Mouse (Mus musculus): ENCODE results near the gene Lipe. TPM values are rescaled to one million over a fixed set of nuclear protein-coding genes. Genes with fewer than 3 reads are reported as not detected.

Lipe gene
- polyA plus RNA-seq, 2 experiments: 3.5 to 10.4 TPM

DNA sequence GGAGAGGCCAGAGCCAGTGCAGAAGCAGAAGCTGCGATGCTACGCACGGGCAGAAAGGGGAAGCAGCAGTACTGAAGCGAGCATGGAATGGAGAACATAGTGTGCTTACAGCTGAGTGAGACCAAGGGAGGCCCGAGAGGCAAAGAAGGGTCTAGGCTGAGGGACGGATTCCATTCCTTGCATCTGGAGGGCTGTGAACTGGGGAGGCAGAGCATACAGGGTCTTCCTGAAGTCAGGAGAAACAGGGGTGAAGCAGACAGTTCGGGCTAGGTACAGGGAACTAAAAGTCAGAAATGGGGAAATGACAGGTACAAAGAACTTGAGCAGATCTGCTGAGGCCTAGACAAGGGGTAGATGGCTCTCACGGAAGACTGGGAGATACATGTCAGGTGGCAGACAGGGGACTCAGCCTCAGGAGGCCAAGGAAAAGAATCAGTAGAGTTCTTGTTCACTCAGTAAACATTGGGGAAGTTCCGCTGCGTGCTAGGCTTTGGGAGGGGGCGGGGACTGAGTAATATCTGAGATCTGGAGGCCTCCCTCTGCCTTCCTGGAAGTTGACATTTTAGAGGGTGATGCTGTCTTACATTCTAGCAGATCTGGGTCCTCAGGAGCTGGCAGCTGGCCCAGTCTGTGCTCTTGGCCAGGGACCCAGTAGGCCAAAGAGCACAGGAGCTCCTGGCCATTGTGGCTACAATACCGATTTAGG is 12.5 kb downstream of the Lipe start:
- WGBS: 83% methylated on average over 12 of the region's 12 CpGs
- H3K36me3 ChIP-seq (ENCODE audit: control insufficient read depth, insufficient read depth, low read length): peaks cover 62% of the 10 kb centered on the region
- no peak overlapping the region for H3K9ac ChIP-seq (ENCODE audit: low read depth, low read length, severe bottlenecking)
- H3K4me2 ChIP-seq (replicated peaks; ENCODE audit: low read depth, low read length, severe bottlenecking): no peak overlapping the region
- H3K4me1 ChIP-seq (ENCODE audit: control insufficient read depth, insufficient read depth, low read length): peaks cover 17% of the 10 kb centered on the region
- no peak overlapping the region for H3K27ac ChIP-seq (replicated peaks; ENCODE audit: low read depth, low read length)
- no peak overlapping the region for H3K4me3 ChIP-seq (replicated peaks; ENCODE audit: low read length)
- DNase-seq (ENCODE audit: low spot score) (no peak), ATAC-seq (ENCODE audit: low FRiP score, low read depth) (no peak)
- no peaks in the 10 kb centered on the region for H3K9me3 ChIP-seq (ENCODE audit: control insufficient read depth, low read length)
- no peaks in the 10 kb centered on the region for H3K27me3 ChIP-seq (ENCODE audit: control insufficient read depth, insufficient read depth, low read length)
- no peak for TF ChIP-seq POLR2A (IDR thresholded peaks at IDR 0.05; ENCODE audit: borderline replicate concordance, extremely low read depth, insufficient read depth, insufficient read length)

DNA sequence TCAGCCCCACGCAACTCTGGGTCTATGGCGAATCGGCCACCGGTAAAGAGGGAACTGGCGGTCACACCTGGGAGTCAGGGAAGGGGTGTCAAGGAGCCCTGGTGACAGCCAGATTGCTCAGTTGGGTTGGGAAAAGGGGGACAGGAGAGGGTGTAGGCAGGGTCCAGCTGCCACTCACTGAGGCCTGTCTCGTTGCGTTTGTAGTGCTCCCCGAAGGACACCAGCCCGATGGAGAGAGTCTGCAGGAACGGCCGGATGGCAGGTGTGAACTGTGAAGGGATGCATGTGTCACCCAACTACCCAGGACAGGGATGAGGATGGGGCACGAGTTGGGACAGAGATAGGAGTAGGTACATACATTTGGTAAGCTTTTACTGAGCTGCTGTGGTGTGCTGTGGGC is 13.3 kb downstream of the Lipe start:
- no peak for ATAC-seq (ENCODE audit: low FRiP score, low read depth)

DNA sequence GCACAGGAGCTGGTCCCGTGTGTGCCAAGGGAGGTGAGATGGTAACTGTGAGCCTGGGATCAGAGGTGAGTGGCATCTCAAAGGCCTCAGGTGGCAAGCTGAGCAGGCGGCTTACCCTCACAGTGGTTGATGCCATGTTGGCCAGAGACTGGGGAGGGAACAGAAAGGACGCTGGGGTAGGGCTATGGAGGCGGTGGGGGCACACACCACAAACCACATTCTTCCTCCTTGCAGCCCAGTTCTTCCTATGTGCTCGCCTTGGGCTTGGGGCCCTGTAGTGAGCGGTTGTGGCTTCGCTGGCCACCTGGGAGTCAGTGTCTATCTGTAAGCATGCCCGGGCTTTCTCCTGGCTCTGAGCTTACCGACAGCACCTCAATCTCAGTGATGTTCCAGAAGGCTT is 13.7 kb downstream of the Lipe start:
- no peak overlapping the region for H3K27ac ChIP-seq (replicated peaks; ENCODE audit: low read depth, low read length)
- no peaks in the 10 kb centered on the region for H3K27me3 ChIP-seq (ENCODE audit: control insufficient read depth, insufficient read depth, low read length)
- no peaks in the 10 kb centered on the region for H3K9me3 ChIP-seq (ENCODE audit: control insufficient read depth, low read length)
- H3K4me2 ChIP-seq (replicated peaks; ENCODE audit: low read depth, low read length, severe bottlenecking): no peak overlapping the region
- DNase-seq (ENCODE audit: low spot score): no peak
- no peak for TF ChIP-seq POLR2A (IDR thresholded peaks at IDR 0.05; ENCODE audit: borderline replicate concordance, extremely low read depth, insufficient read depth, insufficient read length)
- no peak for ATAC-seq (ENCODE audit: low FRiP score, low read depth)
- WGBS: 83% methylated on average over 9 of the region's 9 CpGs
- H3K4me1 ChIP-seq (ENCODE audit: control insufficient read depth, insufficient read depth, low read length): peaks cover 17% of the 10 kb centered on the region
- H3K4me3 ChIP-seq (replicated peaks; ENCODE audit: low read length): no peak overlapping the region
- no peak overlapping the region for H3K9ac ChIP-seq (ENCODE audit: low read depth, low read length, severe bottlenecking)
- H3K36me3 ChIP-seq (ENCODE audit: control insufficient read depth, insufficient read depth, low read length): peaks cover 62% of the 10 kb centered on the region

More for the DNA sequence above, 13.3 kb downstream of the Lipe start:
- Histone ChIP-seq H3K4me2 (replicated peaks; ENCODE audit: low read depth, low read length, severe bottlenecking) (no peak overlapping the region), H3K9me3 (ENCODE audit: control insufficient read depth, low read length) (no peaks in the 10 kb centered on the region), H3K36me3 (ENCODE audit: control insufficient read depth, insufficient read depth, low read length) (peaks cover 62% of the 10 kb centered on the region), H3K27ac (replicated peaks; ENCODE audit: low read depth, low read length) (no peak overlapping the region), H3K4me3 (replicated peaks; ENCODE audit: low read length) (no peak overlapping the region), H3K4me1 (ENCODE audit: control insufficient read depth, insufficient read depth, low read length) (peaks cover 18% of the 10 kb centered on the region), H3K9ac (ENCODE audit: low read depth, low read length, severe bottlenecking) (no peak overlapping the region), H3K27me3 (ENCODE audit: control insufficient read depth, insufficient read depth, low read length) (no peaks in the 10 kb centered on the region)
- no peak for TF ChIP-seq POLR2A (IDR thresholded peaks at IDR 0.05; ENCODE audit: borderline replicate concordance, extremely low read depth, insufficient read depth, insufficient read length)
- DNase-seq (ENCODE audit: low spot score): no peak
- WGBS: 90% methylated on average over 12 of the region's 12 CpGs

DNA sequence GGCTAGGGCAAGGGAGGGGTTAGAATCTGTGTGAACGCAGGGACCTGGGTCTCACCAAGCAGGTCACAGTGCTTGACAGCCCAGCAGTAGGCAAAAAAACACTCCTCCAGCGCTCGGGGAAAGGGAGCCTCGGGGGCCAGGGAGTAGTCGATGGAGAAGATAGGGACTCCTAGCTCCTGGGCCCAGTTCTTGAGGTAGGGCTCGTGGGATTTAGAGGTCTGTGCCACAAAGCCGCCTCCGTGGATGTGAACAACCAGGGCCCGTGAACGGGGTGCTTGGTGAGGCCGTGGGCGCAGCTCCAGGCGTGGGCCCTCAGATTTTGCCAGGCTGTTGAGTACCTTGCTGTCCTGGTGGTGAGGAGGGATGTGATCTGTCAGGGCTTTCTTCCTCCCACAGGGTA is 14.2 kb downstream of the Lipe start:
- H3K4me2 ChIP-seq (replicated peaks; ENCODE audit: low read depth, low read length, severe bottlenecking): no peak overlapping the region
- H3K4me1 ChIP-seq (ENCODE audit: control insufficient read depth, insufficient read depth, low read length): peaks cover 18% of the 10 kb centered on the region
- DNase-seq (ENCODE audit: low spot score) (no peak), ATAC-seq (ENCODE audit: low FRiP score, low read depth) (no peak)
- H3K4me3 ChIP-seq (replicated peaks; ENCODE audit: low read length): no peak overlapping the region
- H3K9ac ChIP-seq (ENCODE audit: low read depth, low read length, severe bottlenecking): no peak overlapping the region
- H3K27ac ChIP-seq (replicated peaks; ENCODE audit: low read depth, low read length): no peak overlapping the region
- 91% methylated on average over 13 of the region's 13 CpGs for WGBS
- H3K27me3 ChIP-seq (ENCODE audit: control insufficient read depth, insufficient read depth, low read length): no peaks in the 10 kb centered on the region
- no peaks in the 10 kb centered on the region for H3K9me3 ChIP-seq (ENCODE audit: control insufficient read depth, low read length)
- TF ChIP-seq POLR2A (IDR thresholded peaks at IDR 0.05; ENCODE audit: borderline replicate concordance, extremely low read depth, insufficient read depth, insufficient read length): no peak
- H3K36me3 ChIP-seq (ENCODE audit: control insufficient read depth, insufficient read depth, low read length): peaks cover 62% of the 10 kb centered on the region

DNA sequence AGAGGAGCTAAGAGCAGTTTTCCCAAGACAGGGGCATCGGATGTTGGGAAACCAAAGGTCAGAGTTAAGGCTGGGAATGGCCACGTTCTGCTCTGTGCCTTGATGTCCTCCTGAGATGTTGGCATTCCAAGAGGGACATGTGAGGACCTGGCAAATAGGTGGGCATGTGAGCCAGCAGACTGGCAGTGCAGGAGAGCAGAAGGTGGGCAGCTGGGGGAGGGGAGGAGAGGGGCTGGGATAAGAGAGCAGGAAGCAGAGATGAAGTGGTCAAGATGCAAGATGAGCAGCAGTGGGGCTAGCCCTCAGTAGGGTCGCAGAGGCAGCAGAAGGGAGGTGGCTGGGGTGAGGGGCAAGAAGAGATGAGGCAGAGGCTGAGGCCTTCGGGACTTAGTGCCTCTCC is 14.6 kb downstream of the Lipe start:
- ATAC-seq (ENCODE audit: low FRiP score, low read depth): no peak

More for the DNA sequence above, 14.6 kb downstream of the Lipe start:
- peaks cover 21% of the 10 kb centered on the region for H3K4me1 ChIP-seq (ENCODE audit: control insufficient read depth, insufficient read depth, low read length)
- H3K4me2 ChIP-seq (replicated peaks; ENCODE audit: low read depth, low read length, severe bottlenecking): no peak overlapping the region
- H3K9me3 ChIP-seq (ENCODE audit: control insufficient read depth, low read length): no peaks in the 10 kb centered on the region
- WGBS: 82% methylated on average over 4 of the region's 4 CpGs
- no peak overlapping the region for H3K9ac ChIP-seq (ENCODE audit: low read depth, low read length, severe bottlenecking)
- no peak overlapping the region for H3K27ac ChIP-seq (replicated peaks; ENCODE audit: low read depth, low read length)
- TF ChIP-seq POLR2A (IDR thresholded peaks at IDR 0.05; ENCODE audit: borderline replicate concordance, extremely low read depth, insufficient read depth, insufficient read length): no peak
- no peaks in the 10 kb centered on the region for H3K27me3 ChIP-seq (ENCODE audit: control insufficient read depth, insufficient read depth, low read length)
- peaks cover 62% of the 10 kb centered on the region for H3K36me3 ChIP-seq (ENCODE audit: control insufficient read depth, insufficient read depth, low read length)
- no peak overlapping the region for H3K4me3 ChIP-seq (replicated peaks; ENCODE audit: low read length)
- DNase-seq (ENCODE audit: low spot score): no peak

Measured in limb, embryonic 14.5 days (tissue).